Mouse (Mus musculus): ENCODE measurements at regions not wholly inside any gene's neighbourhood (a gene's known extent, or its start where the extent isn't known, plus 50 kb on each side); places are given as distances from the start of the nearest gene placed in this dataset.
A peak's percentile ranks its signal among the peaks of the same experiment; 100 is the strongest.

DNA sequence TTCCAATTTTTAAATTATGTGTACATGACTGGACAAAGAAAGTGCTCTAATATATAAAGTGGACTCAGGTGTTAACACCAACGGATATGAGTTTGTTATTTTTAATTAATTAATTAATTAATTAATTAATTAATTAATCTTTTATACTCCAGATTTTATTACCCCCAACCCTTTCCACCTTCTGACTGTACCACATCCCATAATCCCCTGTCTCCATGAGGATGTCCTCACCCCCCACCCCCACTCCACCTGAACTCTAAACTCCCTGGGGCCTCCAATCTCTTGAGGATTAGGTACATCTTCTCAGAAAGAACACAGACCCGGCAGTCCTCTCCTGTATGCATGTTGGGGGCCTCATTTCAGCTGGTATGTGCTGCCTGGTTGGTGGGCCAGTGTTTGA lies 182.8 kb downstream of the Rassf9 start:
- DNase-seq (ENCODE audit: low read depth) = no peak
- no peak for TF ChIP-seq CTCF (IDR thresholded peaks at IDR 0.05; ENCODE audit: borderline replicate concordance, extremely low read depth, insufficient read depth, insufficient read length)
- TF ChIP-seq POLR2A (IDR thresholded peaks at IDR 0.05; ENCODE audit: borderline replicate concordance, extremely low read depth, insufficient read depth, insufficient read length, poor library complexity, severe bottlenecking) = no peak

GRCm38 (mm10) chr10:102689966-102690365 lies 177.9 kb downstream of the Rassf9 start:
- DNase-seq (ENCODE audit: low read depth) = peak; percentile 13
- TF ChIP-seq CTCF (IDR thresholded peaks at IDR 0.05; ENCODE audit: borderline replicate concordance, extremely low read depth, insufficient read depth, insufficient read length) (no peak), POLR2A (IDR thresholded peaks at IDR 0.05; ENCODE audit: borderline replicate concordance, extremely low read depth, insufficient read depth, insufficient read length, poor library complexity, severe bottlenecking) (no peak)

DNA sequence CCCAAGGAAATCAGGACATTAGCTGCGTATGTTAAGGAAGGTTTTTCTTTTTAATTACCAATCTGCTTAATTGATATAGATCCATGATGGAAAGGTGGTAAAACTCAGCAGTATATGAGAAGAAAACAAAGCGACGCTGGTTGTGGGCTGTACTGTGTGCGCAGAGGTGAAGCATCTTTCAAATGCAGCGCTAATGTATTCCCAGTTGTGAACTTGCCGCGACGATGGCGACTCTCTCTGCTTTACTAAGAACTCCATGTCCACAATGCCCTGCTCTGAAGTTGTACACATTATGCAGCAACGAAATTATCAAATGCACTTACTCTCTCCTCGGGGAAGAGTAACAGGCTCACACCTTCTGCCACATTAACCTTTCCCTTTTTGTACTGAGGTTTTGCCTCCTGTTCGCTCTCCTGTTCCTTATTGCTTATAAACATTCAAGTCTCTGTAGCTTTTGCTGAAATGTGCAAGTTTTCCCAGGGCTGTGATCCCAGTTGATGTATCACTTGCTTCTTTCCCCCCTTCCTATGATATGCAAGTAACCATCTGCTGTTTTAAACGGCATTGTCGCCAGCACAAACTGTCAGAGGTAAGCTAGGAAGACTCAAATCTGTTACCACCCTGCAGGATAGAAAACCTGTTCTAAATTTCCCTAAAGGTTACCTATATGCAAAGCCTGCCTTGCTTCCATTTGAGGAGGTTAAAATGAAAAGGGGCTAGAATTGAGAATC lies 174.8 kb downstream of the Rassf9 start:
- no peak for TF ChIP-seq POLR2A (IDR thresholded peaks at IDR 0.05; ENCODE audit: borderline replicate concordance, extremely low read depth, insufficient read depth, insufficient read length, poor library complexity, severe bottlenecking)
- no peak for TF ChIP-seq CTCF (IDR thresholded peaks at IDR 0.05; ENCODE audit: borderline replicate concordance, extremely low read depth, insufficient read depth, insufficient read length)
- peak; percentile 71 for DNase-seq (ENCODE audit: low read depth)

GRCm38 (mm10) chr10:102685833-102686434 lies 173.9 kb downstream of the Rassf9 start:
- TF ChIP-seq POLR2A (IDR thresholded peaks at IDR 0.05; ENCODE audit: borderline replicate concordance, extremely low read depth, insufficient read depth, insufficient read length, poor library complexity, severe bottlenecking) = no peak
- no peak for TF ChIP-seq CTCF (IDR thresholded peaks at IDR 0.05; ENCODE audit: borderline replicate concordance, extremely low read depth, insufficient read depth, insufficient read length)
- peak; percentile 19 for DNase-seq (ENCODE audit: low read depth)

- no peak for DNase-seq (ENCODE audit: low read depth)
- TF ChIP-seq CTCF (IDR thresholded peaks at IDR 0.05; ENCODE audit: borderline replicate concordance, extremely low read depth, insufficient read depth, insufficient read length) (no peak), POLR2A (IDR thresholded peaks at IDR 0.05; ENCODE audit: borderline replicate concordance, extremely low read depth, insufficient read depth, insufficient read length, poor library complexity, severe bottlenecking) (no peak)
Measured at GRCm38 (mm10) chr10:102667359-102667758, 155.3 kb downstream of the Rassf9 start.

GRCm38 (mm10) chr10:102659683-102660082 lies 147.7 kb downstream of the Rassf9 start:
- no peak for TF ChIP-seq CTCF (IDR thresholded peaks at IDR 0.05; ENCODE audit: borderline replicate concordance, extremely low read depth, insufficient read depth, insufficient read length)
- no peak for TF ChIP-seq POLR2A (IDR thresholded peaks at IDR 0.05; ENCODE audit: borderline replicate concordance, extremely low read depth, insufficient read depth, insufficient read length, poor library complexity, severe bottlenecking)
- DNase-seq (ENCODE audit: low read depth) = no peak

- TF ChIP-seq CTCF (IDR thresholded peaks at IDR 0.05; ENCODE audit: borderline replicate concordance, extremely low read depth, insufficient read depth, insufficient read length) (no peak), POLR2A (IDR thresholded peaks at IDR 0.05; ENCODE audit: borderline replicate concordance, extremely low read depth, insufficient read depth, insufficient read length, poor library complexity, severe bottlenecking) (no peak)
- DNase-seq (ENCODE audit: low read depth) = no peak
Measured at GRCm38 (mm10) chr10:102636507-102636906, 124.5 kb downstream of the Rassf9 start.

- DNase-seq (ENCODE audit: low read depth) = peak; percentile 55
Measured at GRCm38 (mm10) chr10:102633438-102633837, 121.4 kb downstream of the Rassf9 start.

GRCm38 (mm10) chr10:102628609-102629008 lies 116.6 kb downstream of the Rassf9 start:
- TF ChIP-seq POLR2A (IDR thresholded peaks at IDR 0.05; ENCODE audit: borderline replicate concordance, extremely low read depth, insufficient read depth, insufficient read length, poor library complexity, severe bottlenecking) (no peak), CTCF (IDR thresholded peaks at IDR 0.05; ENCODE audit: borderline replicate concordance, extremely low read depth, insufficient read depth, insufficient read length) (no peak)

More at GRCm38 (mm10) chr10:102633438-102633837, 121.4 kb downstream of the Rassf9 start:
- no peak for TF ChIP-seq POLR2A (IDR thresholded peaks at IDR 0.05; ENCODE audit: borderline replicate concordance, extremely low read depth, insufficient read depth, insufficient read length, poor library complexity, severe bottlenecking)
- no peak for TF ChIP-seq CTCF (IDR thresholded peaks at IDR 0.05; ENCODE audit: borderline replicate concordance, extremely low read depth, insufficient read depth, insufficient read length)

GRCm38 (mm10) chr10:102623895-102624294 lies 111.9 kb downstream of the Rassf9 start:
- DNase-seq (ENCODE audit: low read depth) = no peak
- TF ChIP-seq POLR2A (IDR thresholded peaks at IDR 0.05; ENCODE audit: borderline replicate concordance, extremely low read depth, insufficient read depth, insufficient read length, poor library complexity, severe bottlenecking) (no peak), CTCF (IDR thresholded peaks at IDR 0.05; ENCODE audit: borderline replicate concordance, extremely low read depth, insufficient read depth, insufficient read length) (no peak)

More at GRCm38 (mm10) chr10:102628609-102629008, 116.6 kb downstream of the Rassf9 start:
- no peak for DNase-seq (ENCODE audit: low read depth)

GRCm38 (mm10) chr10:102622583-102623008 lies 110.6 kb downstream of the Rassf9 start:
- DNase-seq (ENCODE audit: low read depth) = peak; percentile 12
- peak; percentile 4; the same call in 1 of the 2 replicates for TF ChIP-seq CTCF (IDR thresholded peaks at IDR 0.05; ENCODE audit: borderline replicate concordance, extremely low read depth, insufficient read depth, insufficient read length)
- no peak for TF ChIP-seq POLR2A (IDR thresholded peaks at IDR 0.05; ENCODE audit: borderline replicate concordance, extremely low read depth, insufficient read depth, insufficient read length, poor library complexity, severe bottlenecking)
